Mouse (Mus musculus) adrenal gland (tissue): ENCODE measurements around the gene Tamm41.

Experiments
- intact Hi-C: fragments of 180-260 bp; cut with DNase I; formaldehyde crosslinking; loops from one replicate; pipeline ENCODE4 v1.15.1; 2025

Tamm41 gene

DNA sequence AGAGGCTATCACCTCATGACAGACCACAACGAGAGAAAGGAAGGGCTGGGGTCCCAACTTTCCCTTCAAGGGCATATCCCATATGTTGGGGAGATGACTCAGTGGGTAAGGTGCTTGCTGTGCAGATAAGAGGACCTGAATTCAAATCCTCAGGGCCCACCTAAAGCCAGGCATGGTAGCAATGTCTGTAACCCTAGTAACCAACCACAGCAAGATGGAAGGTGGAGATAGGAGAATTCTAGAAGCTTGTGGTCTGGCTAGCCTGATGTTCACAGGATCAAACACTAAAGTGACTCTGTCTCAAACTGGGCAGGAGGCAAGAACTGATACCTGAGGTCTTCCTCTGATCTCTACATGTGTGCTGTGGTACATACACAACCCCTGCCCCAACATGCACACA is 58.0 kb downstream of the Tamm41 start:
- intact Hi-C loops = no loop called here

- intact Hi-C loops = no loop called here
Measured at GRCm38 (mm10) chr6:114976915-114977419, 60.7 kb downstream of the Tamm41 start.

DNA sequence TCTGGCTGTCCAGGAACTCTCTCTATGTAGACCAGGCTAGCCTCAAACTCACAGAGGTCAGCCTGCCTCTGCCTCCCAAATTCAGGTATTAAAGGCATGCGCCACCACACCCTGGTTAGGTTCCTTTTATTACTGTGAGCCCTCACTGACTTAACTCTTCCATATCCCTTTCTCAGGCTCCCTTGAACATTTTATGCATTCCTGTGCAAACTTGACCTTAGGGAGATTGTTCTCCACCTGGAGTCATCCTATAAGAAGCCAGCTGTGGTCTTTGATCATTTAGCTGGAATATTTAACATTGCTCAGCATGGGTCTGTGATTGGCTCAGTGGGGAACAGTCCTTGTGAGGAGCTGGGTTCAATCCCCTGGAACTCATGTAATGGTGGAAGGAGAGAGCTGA is 63.3 kb downstream of the Tamm41 start:
- intact Hi-C loops = no loop called here

DNA sequence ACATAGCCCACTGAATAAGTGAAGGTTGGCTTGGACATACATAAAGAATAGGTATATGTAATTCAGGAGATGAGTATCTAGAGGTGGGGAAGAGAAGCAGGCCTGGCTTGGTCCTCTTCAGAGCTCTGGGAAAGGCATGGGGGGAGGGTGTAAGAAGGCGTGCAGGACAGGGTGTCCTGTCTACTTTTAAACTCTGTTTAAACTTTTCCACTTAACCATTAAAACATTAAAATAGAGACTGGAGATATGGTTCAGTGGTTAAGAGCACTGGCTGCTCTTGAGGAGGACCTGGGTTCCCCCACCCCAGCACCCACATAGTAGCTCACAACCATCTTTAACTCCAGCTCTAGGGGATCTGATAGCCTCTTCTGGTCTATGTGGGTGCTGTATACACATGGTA is 64.7 kb downstream of the Tamm41 start:
- intact Hi-C loops = no loop called here

DNA sequence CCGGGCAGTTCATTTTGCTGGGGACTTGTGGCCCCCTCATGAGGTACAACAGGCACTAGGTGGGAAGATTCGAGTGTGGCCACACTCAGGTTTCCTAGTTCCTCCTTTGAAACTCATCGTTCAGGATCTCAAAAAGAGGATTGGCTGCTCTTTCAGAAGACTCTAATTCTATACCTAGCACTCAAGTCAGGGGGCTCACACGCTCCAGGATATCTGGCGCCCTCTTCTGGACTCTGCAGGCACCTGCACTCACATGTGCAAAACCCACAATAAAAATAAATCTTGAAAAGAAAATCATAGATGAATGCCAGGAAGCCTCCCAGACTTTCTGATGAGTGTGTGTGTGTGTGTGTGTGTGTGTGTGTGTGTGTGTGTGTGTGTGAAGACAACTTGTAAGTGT is 66.8 kb downstream of the Tamm41 start:
- intact Hi-C loops = no loop called here

- intact Hi-C loops = no loop called here
Measured at GRCm38 (mm10) chr6:114970386-114970785, 67.3 kb downstream of the Tamm41 start.

GRCm38 (mm10) chr6:114969213-114970120 is 68.2 kb downstream of the Tamm41 start, which contains the start of gene Vgll4:
Gene Vgll4 (minus strand): TSS chr6:114969994.
- intact Hi-C loops = no loop called here

GRCm38 (mm10) chr6:114968361-114969212 is 69.1 kb downstream of the Tamm41 start:
- intact Hi-C loops = no loop called here

DNA sequence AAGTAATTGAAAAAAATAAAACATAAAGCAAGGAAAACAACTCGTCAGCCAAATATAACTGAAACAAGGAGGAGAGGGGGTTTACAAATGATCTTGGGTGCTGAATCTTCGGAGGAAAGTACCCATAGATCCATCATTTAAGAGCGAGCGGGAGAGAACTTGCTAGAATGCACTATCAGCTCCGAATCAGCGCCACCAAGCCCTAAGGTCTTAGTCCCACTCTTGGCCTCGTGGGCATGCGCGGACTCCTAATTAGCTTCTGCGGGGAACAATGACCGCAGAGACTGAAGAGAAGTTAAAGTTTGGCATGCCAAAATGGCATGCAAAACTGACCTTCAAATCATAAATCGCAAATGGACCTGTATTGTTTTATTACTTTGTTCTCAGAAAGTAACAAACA is 70.1 kb downstream of the Tamm41 start:
- intact Hi-C loops = no loop called here

DNA sequence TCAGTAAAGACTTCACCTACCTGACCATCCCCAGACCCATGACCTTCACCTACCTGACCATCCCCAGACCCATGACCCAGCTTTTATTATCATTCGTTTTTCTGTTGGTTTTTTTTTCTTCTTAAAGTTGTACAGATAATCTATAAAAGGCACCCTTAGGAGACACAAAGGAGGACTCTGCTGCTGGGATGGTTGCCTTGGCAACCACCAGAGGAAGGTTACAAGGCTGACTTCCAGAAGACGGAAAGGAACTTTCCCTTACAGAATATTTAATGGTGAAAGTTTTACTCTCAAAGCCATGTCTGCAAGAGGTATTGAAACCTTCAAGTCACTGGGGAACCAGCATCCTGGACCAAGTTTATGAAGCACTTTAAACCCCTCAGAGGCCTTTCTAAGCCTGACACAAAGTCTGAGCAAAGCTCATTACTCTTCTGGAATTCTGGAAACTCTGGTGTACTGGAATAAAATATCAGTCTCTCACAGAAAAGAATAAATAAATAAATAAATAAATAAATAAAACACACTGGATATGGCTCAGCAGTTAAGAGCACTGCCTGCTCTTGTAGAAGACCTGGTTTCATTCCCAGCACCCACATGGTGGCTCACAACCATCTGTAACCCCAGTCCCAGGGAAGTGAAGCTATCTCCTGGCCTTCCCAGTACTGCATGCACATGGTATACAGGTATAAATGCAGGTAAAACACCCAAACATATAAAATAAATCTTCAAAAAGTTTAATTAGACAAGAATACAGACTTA is 71.1 kb downstream of the Tamm41 start:
- intact Hi-C loops = no loop called here

GRCm38 (mm10) chr6:114965802-114966201 is 71.9 kb downstream of the Tamm41 start:
- intact Hi-C loops = no loop called here

GRCm38 (mm10) chr6:114965396-114965795 is 72.3 kb downstream of the Tamm41 start:
- intact Hi-C loops = no loop called here

DNA sequence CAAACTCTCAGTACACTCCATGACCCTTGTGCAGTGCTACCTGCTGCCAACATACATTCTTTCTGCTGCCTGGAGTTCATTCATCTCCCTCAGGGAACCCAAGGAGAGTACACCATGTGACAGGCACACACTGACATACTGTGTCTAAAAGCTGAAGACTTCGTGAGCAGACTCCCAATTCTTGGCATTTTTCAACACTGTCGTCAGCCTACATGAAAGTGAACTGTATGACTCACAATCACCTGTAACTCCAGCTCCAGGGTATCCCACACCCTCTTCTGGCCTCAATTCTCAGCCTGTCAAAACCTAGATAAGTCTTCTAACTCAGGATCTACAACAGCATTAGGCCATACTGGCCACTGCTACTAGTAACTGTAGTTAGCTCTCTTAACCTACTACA is 73.4 kb downstream of the Tamm41 start:
- intact Hi-C loops = no loop called here

- intact Hi-C loops = no loop called here
Measured at GRCm38 (mm10) chr6:114963636-114964035, 74.0 kb downstream of the Tamm41 start.

DNA sequence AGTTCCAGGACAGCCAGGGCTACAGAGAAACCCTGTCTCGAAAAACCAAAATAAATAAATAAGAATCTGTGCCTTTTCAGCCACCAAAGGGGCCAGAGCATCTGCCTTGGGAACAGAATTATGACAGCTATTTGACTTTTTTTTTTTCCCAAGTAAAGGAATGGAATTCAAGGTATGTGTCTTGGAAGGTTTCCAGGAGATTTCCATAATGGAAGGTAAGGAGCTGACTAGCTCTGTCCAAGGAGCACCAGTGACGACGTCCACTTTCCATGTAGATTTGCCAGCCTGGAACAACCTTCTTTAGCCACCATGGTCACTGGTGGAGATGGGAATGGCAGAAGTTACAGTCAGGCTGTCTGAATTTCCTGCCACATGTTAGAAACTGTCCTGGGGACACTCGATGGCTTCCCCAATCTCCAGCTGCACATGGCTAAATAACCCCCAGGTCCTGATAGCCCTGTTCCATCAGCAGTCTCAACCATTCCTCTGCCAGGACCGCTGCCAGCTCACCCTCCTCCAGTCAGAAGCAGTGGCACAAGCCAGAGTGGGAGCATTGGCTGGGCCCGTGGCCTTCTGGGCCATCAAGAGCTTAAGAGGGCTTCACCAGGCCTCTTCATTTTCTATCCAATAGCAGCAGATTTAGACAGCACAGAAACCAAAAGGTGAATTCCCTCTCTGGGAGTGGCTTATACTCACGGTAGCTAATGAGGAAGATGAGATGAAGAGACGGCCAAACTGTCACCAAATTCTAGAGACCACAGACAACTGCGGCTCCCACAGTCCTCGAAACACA is 76.2 kb downstream of the Tamm41 start:
- intact Hi-C loops = no loop called here

- intact Hi-C loops = no loop called here
Measured at GRCm38 (mm10) chr6:114959012-114959398, 78.7 kb downstream of the Tamm41 start.

DNA sequence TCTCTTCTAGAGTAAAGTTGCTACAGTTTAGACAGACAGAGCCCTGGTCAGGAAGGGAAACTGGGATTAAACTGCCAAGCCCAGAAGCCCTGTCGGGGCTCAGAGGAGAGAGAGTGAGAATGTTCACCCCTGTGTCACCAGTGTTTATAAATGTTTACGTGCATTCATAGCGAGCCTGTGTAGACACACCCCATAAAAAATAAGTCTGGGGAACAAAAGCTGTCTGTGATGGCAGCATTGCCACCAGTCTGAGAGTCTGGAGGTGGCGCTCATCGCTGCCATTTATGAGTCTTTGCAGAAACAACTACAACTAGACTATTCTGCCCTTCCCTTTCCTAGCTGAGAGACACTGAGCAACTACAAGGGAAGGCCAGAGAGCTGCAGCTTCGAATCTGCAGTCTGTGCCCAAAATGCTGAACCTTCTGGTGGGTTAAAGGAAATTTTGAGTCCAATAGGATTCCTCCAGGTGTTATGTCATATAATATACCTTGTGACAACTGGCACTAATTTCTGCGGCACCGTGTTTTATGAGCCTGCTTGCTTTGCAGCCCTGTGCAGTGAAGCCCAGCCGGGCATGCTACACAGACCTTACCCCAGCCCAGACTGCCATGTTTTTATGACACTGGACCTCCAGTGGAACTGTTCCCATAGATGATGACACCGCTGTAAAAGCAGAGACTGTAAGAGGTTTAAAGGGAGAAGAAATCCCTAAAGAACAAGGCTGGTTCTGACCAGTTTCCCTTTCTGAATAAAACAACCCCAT is 79.2 kb downstream of the Tamm41 start:
- intact Hi-C loops = no loop called here

- intact Hi-C loops = no loop called here
Measured at GRCm38 (mm10) chr6:114957756-114958155, 79.9 kb downstream of the Tamm41 start.

DNA sequence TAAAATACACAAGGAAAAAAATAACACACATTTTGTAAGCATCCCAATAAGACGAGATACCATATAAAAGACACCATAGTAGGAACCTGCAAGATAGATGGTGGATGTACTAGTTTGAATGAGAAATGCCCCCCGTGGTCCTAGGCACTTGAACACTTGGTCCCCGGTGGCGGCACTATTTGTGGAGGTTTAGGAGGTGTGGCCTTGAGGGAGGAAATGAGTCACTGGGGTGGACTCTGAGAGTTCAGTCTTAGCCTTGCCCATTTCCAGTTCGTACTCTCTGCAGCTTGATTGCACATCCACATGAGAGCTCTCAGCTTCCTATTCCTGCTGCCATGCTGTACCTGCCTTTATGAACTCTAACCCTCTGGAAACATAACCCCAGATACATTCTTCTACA is 83.2 kb downstream of the Tamm41 start:
- intact Hi-C loops = no loop called here
